Mouse (Mus musculus) large intestine, adult 2 months (tissue): ENCODE results near the gene Gm9044. TPM values are rescaled to one million over a fixed set of nuclear protein-coding genes. Genes with fewer than 3 reads are reported as not detected.
"Not testable (repeated sequence)": the region's sequence is repeated elsewhere in the genome, so short reads cannot be mapped to it uniquely, and the experiment has no call there.

ENCODE experiments used
- DNase-seq: peaks from one replicate; pipeline ENCODE4 v3.0.0-alpha.2; 2012; ENCODE audit warnings: low read depth, low spot score
- WGBS: fragments of 180-500 bp; shearing (Covaris S2); methylation state at CpG from one replicate; pipeline ENCODE4 v1.1.7; 2018; 5-methylcytosine and 5-hydroxymethylcytosine counted together
- polyA plus RNA-seq: library from polyadenylated mRNA; depleted of rRNA; stranded (reverse); fragments of >200 nt; gene quantifications from 2 replicates; pipeline ENCODE4 v1.2.3, GENCODE M21; 2012; rRNA removed

Gm9044 gene
- not detected in 2 replicates for polyA plus RNA-seq

- WGBS = no CpG with 5 or more reads among the region's 14 CpGs
These were observed at the start of gene Gm9044 for GRCm38 (mm10) chr10:118332308-118332707. Gene Gm9044, minus strand, starts transcription at chr10:118332408.

GRCm38 (mm10) chr10:118370443-118370842, 38.2 kb upstream of the Gm9044 start:
- 1% methylated on average over 10 of the region's 10 CpGs for WGBS
- DNase-seq = peak; percentile 42

More at GRCm38 (mm10) chr10:118332308-118332707, at the start of gene Gm9044:
- not testable (repeated sequence) for DNase-seq

GRCm38 (mm10) chr10:118369518-118369917, 37.3 kb upstream of the Gm9044 start:
- no peak for DNase-seq
- 60% methylated on average over 9 of the region's 9 CpGs for WGBS

GRCm38 (mm10) chr10:118354005-118354404, 21.8 kb upstream of the Gm9044 start, which contains the start of gene Gm9049:
Gene Gm9049, minus strand, starts transcription at chr10:118354105.
- no CpG with 5 or more reads among the region's 11 CpGs for WGBS
- not testable (repeated sequence) for DNase-seq

GRCm38 (mm10) chr10:118348579-118348978, 16.4 kb upstream of the Gm9044 start, which contains the start of gene Gm9048:
Gene Gm9048, minus strand, starts transcription at chr10:118348679.
- WGBS = 86% methylated on average over 1 of the region's 14 CpGs
- DNase-seq = not testable (repeated sequence)

GRCm38 (mm10) chr10:118343155-118343554, 10.9 kb upstream of the Gm9044 start, which contains the start of gene Gm9046:
Gene Gm9046, minus strand, starts transcription at chr10:118343255.
- WGBS = no CpG with 5 or more reads among the region's 14 CpGs
- not testable (repeated sequence) for DNase-seq

- DNase-seq = not testable (repeated sequence)
- WGBS = no CpG with 5 or more reads among the region's 14 CpGs
These were observed 5.5 kb upstream of the Gm9044 start, which contains the start of gene Gm9045 for GRCm38 (mm10) chr10:118337731-118338130. Gene Gm9045, minus strand, starts transcription at chr10:118337831.

GRCm38 (mm10) chr10:118326869-118327268, 5.3 kb downstream of the Gm9044 start, which contains the start of gene Gm9040:
Gene Gm9040, minus strand, starts transcription at chr10:118326969.
- WGBS = no CpG with 5 or more reads among the region's 11 CpGs

GRCm38 (mm10) chr10:118319024-118319423, 13.2 kb downstream of the Gm9044 start:
- 77% methylated on average over 8 of the region's 8 CpGs for WGBS
- DNase-seq = no peak

More at GRCm38 (mm10) chr10:118326869-118327268, 5.3 kb downstream of the Gm9044 start, which contains the start of gene Gm9040:
- DNase-seq = not testable (repeated sequence)

- DNase-seq = not testable (repeated sequence)
- 37% methylated on average over 2 of the region's 2 CpGs for WGBS
These were observed 30.1 kb downstream of the Gm9044 start for GRCm38 (mm10) chr10:118302133-118302532.

- no peak for DNase-seq
- 97% methylated on average over 6 of the region's 6 CpGs for WGBS
These were observed 37.3 kb downstream of the Gm9044 start, which contains the start of gene Iltifb for GRCm38 (mm10) chr10:118294938-118295337. Gene Iltifb, minus strand, starts transcription at chr10:118295038.

GRCm38 (mm10) chr10:118283016-118283415, 49.2 kb downstream of the Gm9044 start:
- WGBS = 85% methylated on average over 2 of the region's 5 CpGs
- not testable (repeated sequence) for DNase-seq

- 76% methylated on average over 6 of the region's 7 CpGs for WGBS
- not testable (repeated sequence) for DNase-seq
These were observed 49.6 kb downstream of the Gm9044 start for GRCm38 (mm10) chr10:118282565-118282964.

Other genes with a start within 250 kb of the Gm9044 start
- 1.7 and 2.3 TPM in 2 replicates for gene Mdm1, start 190.6 kb downstream of the Gm9044 start, polyA plus RNA-seq
- 0.10 and 1.0 TPM in 2 replicates for gene Il22, start 127.5 kb downstream of the Gm9044 start, polyA plus RNA-seq
- gene Gm32717, start 91.6 kb downstream of the Gm9044 start, polyA plus RNA-seq = not detected in 2 replicates
- not detected in 2 replicates for gene Gm32802, start 73.7 kb downstream of the Gm9044 start, polyA plus RNA-seq
- gene Iltifb, start 37.4 kb downstream of the Gm9044 start, polyA plus RNA-seq = not detected in 2 replicates
- gene Gm9040, start 5.4 kb downstream of the Gm9044 start, polyA plus RNA-seq = not detected in 2 replicates
- gene Gm9045, start 5.4 kb upstream of the Gm9044 start, polyA plus RNA-seq = 0.05 TPM in 1 of 2 replicates, not detected in the other
- not detected in 2 replicates for gene Gm9046, start 10.8 kb upstream of the Gm9044 start, polyA plus RNA-seq
- not detected in 2 replicates for gene Gm9048, start 16.3 kb upstream of the Gm9044 start, polyA plus RNA-seq
- gene Gm9049, start 21.7 kb upstream of the Gm9044 start, polyA plus RNA-seq = 0.05 TPM in 1 of 2 replicates, not detected in the other
- gene Ifng, start 108.6 kb upstream of the Gm9044 start, polyA plus RNA-seq = 0.18 and 0.87 TPM in 2 replicates